In genomic region chr13:70003591-70003990, GRCm38 (mm10) we compare ENCODE assay signal across 14 mouse cellular contexts.
DNase-seq lines count a peak whose midpoint lies in the region.
"Had no signal": no experiment of that assay in that cellular context is flagged by ENCODE, and none has a peak within 500 bp of the region (broad histone marks: within the 10 kb centered on the region; RNA-seq: fewer than 3 reads in every experiment).

No protein-coding gene starts in this region.

- DNase-seq in layer of hippocampus, postnatal 25 days (ENCODE audit: extremely low spot score in 1 of 2, low spot score in 1 of 2) = peak; percentile 11 to 20
- no peak for DNase-seq in layer of hippocampus, adult 9-10 months (ENCODE audit: low spot score)
- DNase-seq in right cerebral cortex, postnatal 14 days = peak; percentile 18
- DNase-seq in right cerebral cortex, adult 18-20 months = no peak
- DNase-seq in adrenal gland, postnatal 14 days = peak; percentile 54
- peak; percentile 29 for DNase-seq in urinary bladder, postnatal 25 days (ENCODE audit: low spot score)
- DNase-seq in thymus, postnatal 36 days = no peak
- no peak for DNase-seq in cerebellum, postnatal 10 days
- DNase-seq: cerebellum, adult 18-20 months; cerebellum, postnatal 36 days; gastrocnemius, adult 2 months; kidney, adult 2 months; kidney, postnatal 10 days; lung, adult 2 months had no signal

Comparison
In these comparisons a context has a peak if more than half of its experiments do, and no peak if none do; other contexts are left out.
1. DNase-seq: peak in layer of hippocampus, postnatal 25 days (2 of 2), right cerebral cortex, postnatal 14 days (single experiment), adrenal gland, postnatal 14 days (single experiment) and urinary bladder, postnatal 25 days (single experiment); none in layer of hippocampus, adult 9-10 months (single experiment), right cerebral cortex, adult 18-20 months (single experiment), thymus, postnatal 36 days (0 of 2) and cerebellum, postnatal 10 days (0 of 2).